Mouse (Mus musculus): ENCODE measurements around the gene Il34.

- no peak for TF ChIP-seq CTCF (IDR thresholded peaks at IDR 0.05; ENCODE audit: low read depth, low read length)
- no peak for TF ChIP-seq POLR2A (IDR thresholded peaks at IDR 0.05; ENCODE audit: borderline replicate concordance, low read depth, low read length)
These were observed 11.8 kb downstream of the Il34 start for GRCm38 (mm10) chr8:110793936-110794335.
